8 mouse cellular contexts compared by ENCODE assay signal in genomic region chr9:68716961-68717360, GRCm38 (mm10).
DNase-seq lines count a peak whose midpoint lies in the region; ATAC-seq and TF ChIP-seq lines count a peak whose summit lies in the region.

No protein-coding gene starts in this region.

- no peak for TF ChIP-seq CTCF in thymus, adult 2 months (IDR thresholded peaks at IDR 0.05; ENCODE audit: borderline replicate concordance, control insufficient read depth, extremely low read depth, insufficient read depth, low read length, poor library complexity)
- TF ChIP-seq CTCF in testis, adult 2 months (IDR thresholded peaks at IDR 0.05; ENCODE audit: control insufficient read depth, insufficient read depth, insufficient replicate concordance, low read depth, low read length) = peak; percentile 85; the same call in 1 of the 2 replicates

- no peaks in the 10 kb centered on the region for H3K27me3 ChIP-seq in heart, embryonic 11.5 days (ENCODE audit: control insufficient read depth, insufficient read depth, low read length)
- no peaks in the 10 kb centered on the region for H3K27me3 ChIP-seq in thymus, adult 2 months (ENCODE audit: control insufficient read depth, insufficient read depth, low read length)
- H3K27me3 ChIP-seq in testis, adult 2 months (ENCODE audit: control insufficient read depth, insufficient read depth, low read length) = no peaks in the 10 kb centered on the region

- H3K9me3 ChIP-seq in heart, embryonic 11.5 days (replicated peaks; ENCODE audit: control insufficient read depth, low read length) = no peaks in the 10 kb centered on the region

- WGBS in heart, embryonic 11.5 days (ENCODE audit: insufficient replicate concordance) = 15% methylated on average over 5 of the region's 5 CpGs
- WGBS in thymus, adult 2 months = 30% methylated on average over 5 of the region's 5 CpGs

- DNase-seq in heart, postnatal 10 days = peak; percentile 52 to 67
- DNase-seq in thymus, adult 2 months = peak; percentile 4
- DNase-seq in thymus, postnatal 0 days (ENCODE audit: low spot score) = no peak
- DNase-seq in embryo, embryonic 10 days (ENCODE audit: low spot score) = peak; percentile 89
- peak; percentile 33 for DNase-seq in left cerebral cortex, postnatal 4 days

- H3K4me2 ChIP-seq in heart, embryonic 11.5 days = no peak overlapping the region

- no peak overlapping the region for H3K4me3 ChIP-seq in heart, embryonic 11.5 days (ENCODE audit: low read depth, low read length)
- H3K4me3 ChIP-seq in thymus, adult 2 months (ENCODE audit: control insufficient read depth, insufficient read depth, low read length) = no peak overlapping the region
- no peak overlapping the region for H3K4me3 ChIP-seq in testis, adult 2 months (ENCODE audit: control insufficient read depth, low read depth, low read length)

- no peaks in the 10 kb centered on the region for H3K4me1 ChIP-seq in heart, embryonic 11.5 days (ENCODE audit: control insufficient read depth, insufficient read depth, low read length)
- H3K4me1 ChIP-seq in thymus, adult 2 months (replicated peaks; ENCODE audit: control insufficient read depth, insufficient read depth, low read length) = no peaks in the 10 kb centered on the region
- no peaks in the 10 kb centered on the region for H3K4me1 ChIP-seq in testis, adult 2 months (ENCODE audit: control insufficient read depth, insufficient read depth, low read length)

- no peak overlapping the region for H3K9ac ChIP-seq in heart, embryonic 11.5 days (ENCODE audit: low read depth, low read length)

- H3K27ac ChIP-seq in heart, embryonic 11.5 days (ENCODE audit: low read depth, low read length) = no peak overlapping the region
- H3K27ac ChIP-seq in thymus, adult 2 months (ENCODE audit: control insufficient read depth, insufficient read depth, low read length) = no peak overlapping the region
- no peak overlapping the region for H3K27ac ChIP-seq in testis, adult 2 months (ENCODE audit: control insufficient read depth, insufficient read depth, low read depth, low read length)

- no peak for TF ChIP-seq POLR2A in thymus, adult 2 months (IDR thresholded peaks at IDR 0.05; ENCODE audit: control insufficient read depth, extremely low read depth, insufficient read depth, low read length, poor library complexity)
- TF ChIP-seq POLR2A in testis, adult 2 months (IDR thresholded peaks at IDR 0.05; ENCODE audit: control insufficient read depth, low read depth, low read length) = no peak

- intact Hi-C loops in heart, postnatal 10 days (cut with DNase I) = loop anchor here (1.0 to 2.0 kb wide), 2 partner anchors 463 to 702 kb away; no protein-coding TSS in a partner anchor
- intact Hi-C loops in left cerebral cortex, postnatal 4 days (cut with DNase I) = no loop called here

- H3K36me3 ChIP-seq in heart, embryonic 11.5 days (ENCODE audit: control insufficient read depth, insufficient read depth, low read length) = no peaks in the 10 kb centered on the region
- no peaks in the 10 kb centered on the region for H3K36me3 ChIP-seq in thymus, adult 2 months (ENCODE audit: control insufficient read depth, insufficient read depth, low read length)
- no peaks in the 10 kb centered on the region for H3K36me3 ChIP-seq in testis, adult 2 months (ENCODE audit: control insufficient read depth, insufficient read depth, low read length)

- no peak for ATAC-seq in heart, embryonic 11.5 days (replicated peaks; ENCODE audit: insufficient number of reproducible peaks, low FRiP score, low TSS enrichment)
- ATAC-seq in megakaryocyte, adult 5-6 weeks (ENCODE audit: poor library complexity, severe bottlenecking) = no peak
